Mouse (Mus musculus): ENCODE results near the gene Zfp296. TPM values are rescaled to one million over a fixed set of nuclear protein-coding genes. Genes with fewer than 3 reads are reported as not detected.

The Zfp296 gene
- total RNA-seq (2012; rRNA removed), result 32.2 and 35.3 TPM in 2 replicates

DNA sequence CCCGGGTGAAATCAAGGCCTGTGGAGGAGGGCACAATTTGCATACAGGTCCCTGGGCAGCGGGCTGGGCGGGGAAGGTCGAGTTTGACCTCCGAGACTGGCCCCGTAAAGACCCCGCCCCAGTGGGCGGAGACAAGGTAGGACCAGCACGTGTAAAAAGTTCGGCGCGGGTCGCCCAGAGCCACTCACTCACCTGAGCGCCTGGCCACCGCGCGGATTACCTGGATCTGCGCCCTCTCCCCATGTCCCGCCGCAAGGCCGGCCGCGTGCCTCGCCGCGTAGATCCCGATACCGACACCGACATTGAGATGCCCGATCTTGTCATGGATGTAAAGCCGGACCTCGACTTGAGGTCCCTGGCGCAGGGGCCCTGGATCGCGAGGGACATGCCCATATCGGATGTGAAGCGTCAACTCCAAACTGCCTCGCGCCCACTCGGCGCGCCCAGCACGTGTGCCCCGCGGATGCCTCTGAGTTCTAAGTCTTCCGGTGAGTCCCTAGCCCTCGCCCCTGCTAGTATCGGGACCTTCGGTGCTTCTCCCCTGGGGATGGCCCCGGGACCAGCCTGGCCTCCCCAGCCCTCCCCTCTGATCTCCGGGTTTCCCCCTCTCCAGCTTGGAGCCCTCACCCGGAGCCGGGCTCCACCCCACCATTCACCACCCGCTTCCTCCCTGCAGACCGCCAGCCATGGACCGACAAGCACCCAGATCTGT is at the start of gene Zfp296, which contains the start of gene Gemin7:
Zfp296 (plus strand) TSS at position 147 of the 712 bp plus-strand sequence.
Gemin7 (minus strand) TSS at position 455 of the 712 bp plus-strand sequence.
- DNase-seq (ENCODE audit: low read depth, low spot score), result peak; percentile 59
- TF ChIP-seq HCFC1 (IDR thresholded peaks at IDR 0.05; ENCODE audit: borderline replicate concordance, insufficient read depth, low read length) (no peak), CHD2 (IDR thresholded peaks at IDR 0.05; ENCODE audit: low read depth, low read length) (no peak), MAFK (IDR thresholded peaks at IDR 0.05; ENCODE audit: insufficient read depth, low read depth, low read length) (no peak), ZNF384 (IDR thresholded peaks at IDR 0.05; ENCODE audit: low read depth, low read length) (no peak), ZC3H11A (IDR thresholded peaks at IDR 0.05; ENCODE audit: borderline replicate concordance, low read depth, low read length) (no peak)
- Histone ChIP-seq H3K4me1 (ENCODE audit: control insufficient read depth in 2 of 2, insufficient read depth in 2 of 2, low read length in 2 of 2, poor library complexity in 1 of 2) (peaks cover 5 to 27% of the 10 kb centered on the region in 2 experiments), H3K36me3 (ENCODE audit: control insufficient read depth, insufficient read depth, low read length, poor library complexity, severe bottlenecking) (peaks cover 22% of the 10 kb centered on the region), H3K9ac (ENCODE audit: insufficient read depth, low read depth, low read length, poor library complexity, severe bottlenecking) (peak within 1 kb of the TSS; percentile 80), H3K27ac (ENCODE audit: insufficient read depth, low read depth, low read length, poor library complexity, severe bottlenecking) (peak within 1 kb of the TSS; percentile 26; the same call in 1 of the 2 replicates), H3K4me3 (ENCODE audit: insufficient read depth in 1 of 2, low read depth in 1 of 2, low read length in 2 of 2, poor library complexity in 1 of 2, severe bottlenecking in 1 of 2) (peak within 1 kb of the TSS; percentile 78 to 84), H3K9me3 (ENCODE audit: control insufficient read depth, insufficient read depth, low read depth, low read length) (no peaks in the 10 kb centered on the region)
- in situ Hi-C loops (cut with MboI; ENCODE audit: low sequenced_read_pairs in 2 of 2, unreplicated experiment in 2 of 2), result no loop called here

GRCm38 (mm10) chr7:19531077-19531476 is 46.0 kb upstream of the Zfp296 start:
- no peak overlapping the region for H3K27ac ChIP-seq (ENCODE audit: insufficient read depth, low read depth, low read length, poor library complexity, severe bottlenecking)
- TF ChIP-seq HCFC1 (IDR thresholded peaks at IDR 0.05; ENCODE audit: borderline replicate concordance, insufficient read depth, low read length) (no peak), ZNF384 (IDR thresholded peaks at IDR 0.05; ENCODE audit: low read depth, low read length) (no peak), ZC3H11A (IDR thresholded peaks at IDR 0.05; ENCODE audit: borderline replicate concordance, low read depth, low read length) (no peak)
- in situ Hi-C loops (cut with MboI; ENCODE audit: low sequenced_read_pairs in 2 of 2, unreplicated experiment in 2 of 2), result no loop called here
- H3K9me3 ChIP-seq (ENCODE audit: control insufficient read depth, insufficient read depth, low read depth, low read length), result no peaks in the 10 kb centered on the region
- no peak overlapping the region for H3K9ac ChIP-seq (ENCODE audit: insufficient read depth, low read depth, low read length, poor library complexity, severe bottlenecking)
- DNase-seq (ENCODE audit: low read depth, low spot score), result no peak
- peaks cover 2 to 6% of the 10 kb centered on the region in 2 experiments; a peak in 2 of 4 replicates for H3K4me1 ChIP-seq (ENCODE audit: control insufficient read depth in 2 of 2, insufficient read depth in 2 of 2, low read length in 2 of 2, poor library complexity in 1 of 2)
- H3K36me3 ChIP-seq (ENCODE audit: control insufficient read depth, insufficient read depth, low read length, poor library complexity, severe bottlenecking), result peaks cover 25% of the 10 kb centered on the region
- no peak overlapping the region for H3K4me3 ChIP-seq (ENCODE audit: insufficient read depth in 1 of 2, low read depth in 1 of 2, low read length in 2 of 2, poor library complexity in 1 of 2, severe bottlenecking in 1 of 2)

- Histone ChIP-seq H3K4me3 (ENCODE audit: insufficient read depth in 1 of 2, low read depth in 1 of 2, low read length in 2 of 2, poor library complexity in 1 of 2, severe bottlenecking in 1 of 2) (peak overlapping the region in 1 of 2 experiments; percentile 45; a peak in 1 of 4 replicates), H3K4me1 (ENCODE audit: control insufficient read depth in 2 of 2, insufficient read depth in 2 of 2, low read length in 2 of 2, poor library complexity in 1 of 2) (peaks cover 2 to 6% of the 10 kb centered on the region in 2 experiments; a peak in 2 of 4 replicates), H3K36me3 (ENCODE audit: control insufficient read depth, insufficient read depth, low read length, poor library complexity, severe bottlenecking) (peaks cover 26% of the 10 kb centered on the region), H3K9me3 (ENCODE audit: control insufficient read depth, insufficient read depth, low read depth, low read length) (no peaks in the 10 kb centered on the region), H3K27ac (ENCODE audit: insufficient read depth, low read depth, low read length, poor library complexity, severe bottlenecking) (no peak overlapping the region), H3K9ac (ENCODE audit: insufficient read depth, low read depth, low read length, poor library complexity, severe bottlenecking) (no peak overlapping the region)
- no peak for TF ChIP-seq MAFK (IDR thresholded peaks at IDR 0.05; ENCODE audit: insufficient read depth, low read depth, low read length)
- no peak for TF ChIP-seq ZC3H11A (IDR thresholded peaks at IDR 0.05; ENCODE audit: borderline replicate concordance, low read depth, low read length)
- no peak for TF ChIP-seq HCFC1 (IDR thresholded peaks at IDR 0.05; ENCODE audit: borderline replicate concordance, insufficient read depth, low read length)
- no peak for TF ChIP-seq ZNF384 (IDR thresholded peaks at IDR 0.05; ENCODE audit: low read depth, low read length)
- no peak for TF ChIP-seq CHD2 (IDR thresholded peaks at IDR 0.05; ENCODE audit: low read depth, low read length)
- DNase-seq (ENCODE audit: low read depth, low spot score), result no peak
- in situ Hi-C loops (cut with MboI; ENCODE audit: low sequenced_read_pairs in 2 of 2, unreplicated experiment in 2 of 2), result no loop called here
These were observed 44.8 kb upstream of the Zfp296 start for GRCm38 (mm10) chr7:19532240-19532639.

- Histone ChIP-seq H3K27ac (ENCODE audit: insufficient read depth, low read depth, low read length, poor library complexity, severe bottlenecking) (no peak overlapping the region), H3K36me3 (ENCODE audit: control insufficient read depth, insufficient read depth, low read length, poor library complexity, severe bottlenecking) (peaks cover 31% of the 10 kb centered on the region), H3K9me3 (ENCODE audit: control insufficient read depth, insufficient read depth, low read depth, low read length) (peaks cover 5% of the 10 kb centered on the region), H3K4me1 (ENCODE audit: control insufficient read depth in 2 of 2, insufficient read depth in 2 of 2, low read length in 2 of 2, poor library complexity in 1 of 2) (peaks cover 2 to 6% of the 10 kb centered on the region in 2 experiments; a peak in 2 of 4 replicates), H3K9ac (ENCODE audit: insufficient read depth, low read depth, low read length, poor library complexity, severe bottlenecking) (no peak overlapping the region), H3K4me3 (ENCODE audit: insufficient read depth in 1 of 2, low read depth in 1 of 2, low read length in 2 of 2, poor library complexity in 1 of 2, severe bottlenecking in 1 of 2) (no peak overlapping the region)
- in situ Hi-C loops (cut with MboI; ENCODE audit: low sequenced_read_pairs in 2 of 2, unreplicated experiment in 2 of 2), result no loop called here
- TF ChIP-seq HCFC1 (IDR thresholded peaks at IDR 0.05; ENCODE audit: borderline replicate concordance, insufficient read depth, low read length), result no peak
- no peak for TF ChIP-seq CHD2 (IDR thresholded peaks at IDR 0.05; ENCODE audit: low read depth, low read length)
- no peak for TF ChIP-seq ZNF384 (IDR thresholded peaks at IDR 0.05; ENCODE audit: low read depth, low read length)
- no peak for TF ChIP-seq ZC3H11A (IDR thresholded peaks at IDR 0.05; ENCODE audit: borderline replicate concordance, low read depth, low read length)
- no peak for TF ChIP-seq MAFK (IDR thresholded peaks at IDR 0.05; ENCODE audit: insufficient read depth, low read depth, low read length)
- no peak for DNase-seq (ENCODE audit: low read depth, low spot score)
These were observed 42.4 kb upstream of the Zfp296 start for GRCm38 (mm10) chr7:19534676-19535075.
